Mouse (Mus musculus) lung, embryonic 14.5 days (tissue): ENCODE measurements at regions not wholly inside any gene's neighbourhood (a gene's known extent, or its start where the extent isn't known, plus 50 kb on each side); places are given as distances from the start of the nearest gene placed in this dataset.

Experiments used
- ATAC-seq: fragments of 200-750 bp; cut with Nextera tagmentation; 2 replicates; pipeline ENCODE4 v1.8.0; 2017; ENCODE audit warnings: mild to moderate bottlenecking, moderate TSS enrichment, moderate library complexity; ENCODE audit not compliant: insufficient read depth
- DNase-seq: peaks from one replicate; pipeline ENCODE4 v3.0.0-alpha.2; 2015
- H3K27ac ChIP-seq: fragments of 300-500 bp; sonication (generic); 2 replicates; pipeline ENCODE4 v1.5.1; 2014; ENCODE audit warnings: low read depth, mild to moderate bottlenecking, moderate library complexity
- H3K27me3 ChIP-seq: fragments of 300-500 bp; sonication (generic); 2 replicates; pipeline ENCODE4 v1.6.1; 2014; ENCODE audit warnings: low read length, control low read depth; ENCODE audit not compliant: insufficient read depth
- H3K36me3 ChIP-seq: fragments of 300-500 bp; sonication (generic); 2 replicates; pipeline ENCODE4 v1.6.1; 2014; ENCODE audit warnings: control low read depth; ENCODE audit not compliant: insufficient read depth
- H3K4me1 ChIP-seq: fragments of 300-500 bp; sonication (generic); 2 replicates; pipeline ENCODE4 v1.6.1; 2014; ENCODE audit warnings: antibody characterized with exemption, control low read depth; ENCODE audit not compliant: insufficient read depth
- H3K4me2 ChIP-seq: fragments of 300-500 bp; sonication (generic); 2 replicates; pipeline ENCODE4 v1.6.1; 2014; ENCODE audit warnings: mild to moderate bottlenecking
- H3K4me3 ChIP-seq: fragments of 300-500 bp; sonication (generic); 2 replicates; pipeline ENCODE4 v1.5.1; 2014; ENCODE audit warnings: low read depth, low read length
- H3K9ac ChIP-seq: fragments of 300-500 bp; sonication (generic); 2 replicates; pipeline ENCODE4 v1.6.1; 2014
- H3K9me3 ChIP-seq: fragments of 300-500 bp; sonication (generic); 2 replicates; pipeline ENCODE4 v1.6.1; 2016; ENCODE audit warnings: low read depth, low read length, control low read depth
- CTCF ChIP-seq: IDR thresholded peaks from 2 replicates; pipeline ENCODE4 v1.5.1; 2016; ENCODE audit warnings: antibody characterized with exemption, low read depth
- WGBS: fragments of 180-500 bp; shearing (Covaris S2); extraction: QIAGEN DNeasy Blood & Tissue Kit; methylation state at CpG from one replicate; pipeline ENCODE4 v1.1.7; 2014; 5-methylcytosine and 5-hydroxymethylcytosine counted together

DNA sequence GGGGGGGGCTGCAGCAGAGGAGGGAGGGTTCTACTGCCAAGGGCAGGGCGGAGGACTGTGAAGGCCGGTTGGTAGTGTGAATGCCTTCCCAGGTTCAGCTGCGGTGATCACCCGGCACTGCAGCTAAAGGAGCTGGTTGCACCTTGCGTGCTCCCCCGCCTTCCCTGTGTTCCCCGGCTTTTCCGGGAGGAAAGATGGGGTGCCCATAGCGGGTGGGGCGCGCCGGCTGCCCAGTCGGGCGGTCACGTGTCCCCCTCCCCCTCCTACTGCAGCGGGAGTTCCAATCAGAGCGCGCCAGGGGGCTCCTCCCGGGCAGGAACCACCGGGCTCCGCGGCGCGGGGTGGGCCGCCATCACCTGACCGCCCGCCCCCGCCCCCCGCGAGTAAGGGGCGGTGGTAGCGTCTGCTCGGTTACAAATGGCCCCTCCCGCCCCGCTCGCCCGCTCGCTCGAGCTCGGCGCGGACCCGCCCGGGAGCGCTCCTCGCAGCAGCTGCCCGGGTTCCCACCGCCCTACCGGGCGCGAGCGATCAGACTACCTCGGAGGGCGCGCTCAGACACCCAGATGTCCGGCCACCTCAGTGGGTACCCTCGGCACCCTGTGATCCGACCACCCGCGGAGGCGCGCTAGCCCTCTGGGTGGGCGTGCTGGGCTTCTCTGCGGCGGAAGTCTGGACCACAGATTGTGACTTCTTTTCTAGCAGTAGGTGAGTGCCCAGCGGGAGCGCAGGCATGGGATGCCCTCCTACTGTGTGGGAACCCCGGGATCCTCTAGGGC is 174.9 kb upstream of the Topaz1 start:
- H3K9ac ChIP-seq, result peak overlapping the region; percentile 40
- no peaks in the 10 kb centered on the region for H3K9me3 ChIP-seq
- TF ChIP-seq CTCF, result no peak
- 0 out of 2 replicates have a peak, but pooled peaks cover 3% of the 10 kb centered on the region for H3K4me1 ChIP-seq
- H3K4me2 ChIP-seq, result peak overlapping the region; percentile 92
- WGBS, result under 1% methylated on average over 52 of the region's 68 CpGs
- peaks cover 73% of the 10 kb centered on the region for H3K27me3 ChIP-seq
- H3K36me3 ChIP-seq, result no peaks in the 10 kb centered on the region
- DNase-seq (peak; percentile 68), ATAC-seq (peak; percentile 86)
- peak overlapping the region; percentile 49 for H3K4me3 ChIP-seq
- H3K27ac ChIP-seq, result no peak overlapping the region

DNA sequence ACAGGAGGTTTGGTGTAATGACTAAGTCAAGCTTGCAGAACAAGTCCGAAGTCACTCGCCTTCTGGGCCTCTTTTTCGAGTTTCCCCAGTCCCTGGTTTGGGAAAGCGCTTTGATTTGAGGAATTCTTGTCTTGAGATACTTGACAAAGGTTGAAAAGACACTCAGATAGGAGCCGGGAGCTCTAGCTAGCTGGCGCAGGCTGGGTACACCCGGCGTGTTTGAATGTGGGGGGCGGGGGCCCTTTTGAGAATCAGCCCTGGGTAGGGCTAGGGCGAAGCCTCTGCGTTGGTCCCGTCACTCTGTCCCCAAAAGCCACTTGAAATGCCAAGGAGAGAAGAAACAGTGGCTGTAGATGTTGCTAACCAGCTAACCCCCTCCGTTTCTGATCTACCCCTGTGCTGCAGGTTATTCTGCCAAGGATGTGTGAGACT is 174.3 kb upstream of the Topaz1 start:
- ATAC-seq (no peak), DNase-seq (peak; percentile 7)
- Histone ChIP-seq H3K4me3 (peak overlapping the region; percentile 49), H3K27me3 (peaks cover 67% of the 10 kb centered on the region), H3K9me3 (no peaks in the 10 kb centered on the region), H3K27ac (no peak overlapping the region), H3K36me3 (no peaks in the 10 kb centered on the region), H3K9ac (no peak overlapping the region), H3K4me2 (peak overlapping the region; percentile 92), H3K4me1 (0 out of 2 replicates have a peak, but pooled peaks cover 3% of the 10 kb centered on the region)
- 1% methylated on average over 13 of the region's 13 CpGs for WGBS
- TF ChIP-seq CTCF, result no peak

DNA sequence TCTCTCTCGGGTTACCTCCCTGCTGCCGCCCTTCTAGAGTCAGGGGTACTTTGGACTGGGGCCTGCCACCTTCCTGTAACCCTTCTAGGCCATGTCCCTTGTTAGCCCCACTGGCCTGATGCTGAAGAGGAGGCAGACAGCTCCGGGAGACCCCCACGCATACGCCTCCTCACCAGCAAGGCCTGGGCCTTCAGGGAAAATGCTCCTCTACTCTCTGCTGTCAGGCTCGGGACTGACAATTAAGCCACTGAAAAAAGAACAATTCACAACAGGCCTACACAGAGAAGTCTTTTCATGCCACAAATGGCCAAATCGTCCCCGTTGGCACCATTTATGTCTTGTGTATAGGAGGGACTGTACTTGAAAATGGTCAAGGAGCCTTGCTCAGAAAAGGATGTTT is 161.9 kb upstream of the Topaz1 start:
- H3K4me2 ChIP-seq, result no peak overlapping the region
- ATAC-seq (no peak), DNase-seq (no peak)
- WGBS, result 86% methylated on average over 8 of the region's 8 CpGs
- no peak for TF ChIP-seq CTCF
- H3K27ac ChIP-seq, result no peak overlapping the region
- H3K27me3 ChIP-seq, result no peaks in the 10 kb centered on the region
- no peaks in the 10 kb centered on the region for H3K36me3 ChIP-seq
- H3K4me1 ChIP-seq, result no peaks in the 10 kb centered on the region
- no peak overlapping the region for H3K9ac ChIP-seq
- H3K4me3 ChIP-seq, result no peak overlapping the region
- no peaks in the 10 kb centered on the region for H3K9me3 ChIP-seq

DNA sequence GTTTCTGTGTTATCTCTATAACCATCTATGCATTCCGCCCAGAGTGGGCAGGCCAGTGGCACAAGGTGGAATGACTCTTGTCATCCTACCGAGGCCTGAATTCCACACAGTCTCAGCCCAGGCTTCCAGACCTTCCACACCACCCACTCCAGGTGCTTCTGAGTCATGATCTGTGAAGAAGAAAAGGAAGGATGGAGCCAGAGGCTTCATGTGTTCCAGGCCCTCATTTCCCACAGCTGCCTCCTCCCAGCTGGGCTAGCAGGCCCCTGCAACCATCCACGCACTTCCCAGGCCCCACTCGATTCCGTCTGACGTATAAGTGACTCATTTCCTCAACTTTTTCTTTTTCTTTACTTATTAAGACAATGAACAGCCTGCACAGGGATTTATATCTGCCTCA is 160.7 kb upstream of the Topaz1 start:
- H3K9ac ChIP-seq, result no peak overlapping the region
- ATAC-seq, result no peak
- H3K36me3 ChIP-seq, result no peaks in the 10 kb centered on the region
- no peak for DNase-seq
- WGBS, result 71% methylated on average over 6 of the region's 6 CpGs
- TF ChIP-seq CTCF, result no peak
- no peaks in the 10 kb centered on the region for H3K4me1 ChIP-seq
- no peak overlapping the region for H3K4me3 ChIP-seq
- H3K27me3 ChIP-seq, result no peaks in the 10 kb centered on the region
- no peaks in the 10 kb centered on the region for H3K9me3 ChIP-seq
- H3K27ac ChIP-seq, result no peak overlapping the region
- no peak overlapping the region for H3K4me2 ChIP-seq

DNA sequence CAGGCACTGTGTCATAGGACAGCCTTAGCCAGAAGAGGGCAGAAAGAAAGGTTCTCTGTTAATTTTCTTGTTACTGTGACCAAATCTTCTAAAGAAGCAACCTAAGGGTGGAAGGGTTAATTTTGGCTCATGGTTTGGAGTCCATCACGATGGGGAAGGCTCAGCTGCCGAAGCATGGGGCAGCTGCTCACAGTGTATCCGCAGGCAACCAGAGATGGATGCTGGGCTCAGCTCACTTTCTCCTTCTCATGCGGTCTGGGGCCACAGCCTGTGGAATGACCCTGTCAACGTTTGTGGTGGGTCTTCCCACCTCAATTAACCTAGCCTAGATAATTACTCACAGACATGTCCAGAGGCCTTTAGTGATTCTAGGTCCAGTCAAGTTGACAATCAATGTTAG is 160.2 kb upstream of the Topaz1 start:
- Histone ChIP-seq H3K36me3 (no peaks in the 10 kb centered on the region), H3K4me2 (no peak overlapping the region), H3K9me3 (no peaks in the 10 kb centered on the region), H3K27me3 (no peaks in the 10 kb centered on the region), H3K4me3 (no peak overlapping the region), H3K9ac (no peak overlapping the region), H3K4me1 (no peaks in the 10 kb centered on the region), H3K27ac (no peak overlapping the region)
- WGBS, result 61% methylated on average over 5 of the region's 5 CpGs
- TF ChIP-seq CTCF, result no peak
- DNase-seq (no peak), ATAC-seq (no peak)

DNA sequence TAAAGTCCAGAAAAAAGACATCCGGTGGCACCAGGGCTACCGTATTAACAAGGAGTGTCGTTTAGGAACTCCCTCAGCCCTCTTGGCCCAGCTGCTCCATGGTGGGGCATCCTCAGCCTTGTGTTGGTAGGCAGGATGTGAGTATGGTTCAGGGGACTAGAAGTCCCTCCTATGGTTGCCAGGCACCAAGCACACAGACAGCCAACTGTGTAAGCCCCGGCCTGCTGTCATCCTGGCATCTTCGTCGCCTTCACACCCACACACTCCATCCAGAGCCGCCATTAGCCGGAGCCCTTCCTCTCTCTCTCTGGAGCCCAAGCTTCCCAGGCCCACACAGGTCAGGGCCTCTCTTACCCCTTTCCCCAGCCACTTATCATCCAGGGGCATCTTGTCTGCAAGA is 158.9 kb upstream of the Topaz1 start:
- ATAC-seq (no peak), DNase-seq (no peak)
- Histone ChIP-seq H3K27me3 (peaks cover 3% of the 10 kb centered on the region; the same call in 1 of the 2 replicates), H3K4me1 (no peaks in the 10 kb centered on the region), H3K9me3 (no peaks in the 10 kb centered on the region), H3K36me3 (no peaks in the 10 kb centered on the region), H3K27ac (no peak overlapping the region), H3K9ac (no peak overlapping the region), H3K4me3 (no peak overlapping the region), H3K4me2 (no peak overlapping the region)
- 53% methylated on average over 8 of the region's 8 CpGs for WGBS
- TF ChIP-seq CTCF, result no peak

DNA sequence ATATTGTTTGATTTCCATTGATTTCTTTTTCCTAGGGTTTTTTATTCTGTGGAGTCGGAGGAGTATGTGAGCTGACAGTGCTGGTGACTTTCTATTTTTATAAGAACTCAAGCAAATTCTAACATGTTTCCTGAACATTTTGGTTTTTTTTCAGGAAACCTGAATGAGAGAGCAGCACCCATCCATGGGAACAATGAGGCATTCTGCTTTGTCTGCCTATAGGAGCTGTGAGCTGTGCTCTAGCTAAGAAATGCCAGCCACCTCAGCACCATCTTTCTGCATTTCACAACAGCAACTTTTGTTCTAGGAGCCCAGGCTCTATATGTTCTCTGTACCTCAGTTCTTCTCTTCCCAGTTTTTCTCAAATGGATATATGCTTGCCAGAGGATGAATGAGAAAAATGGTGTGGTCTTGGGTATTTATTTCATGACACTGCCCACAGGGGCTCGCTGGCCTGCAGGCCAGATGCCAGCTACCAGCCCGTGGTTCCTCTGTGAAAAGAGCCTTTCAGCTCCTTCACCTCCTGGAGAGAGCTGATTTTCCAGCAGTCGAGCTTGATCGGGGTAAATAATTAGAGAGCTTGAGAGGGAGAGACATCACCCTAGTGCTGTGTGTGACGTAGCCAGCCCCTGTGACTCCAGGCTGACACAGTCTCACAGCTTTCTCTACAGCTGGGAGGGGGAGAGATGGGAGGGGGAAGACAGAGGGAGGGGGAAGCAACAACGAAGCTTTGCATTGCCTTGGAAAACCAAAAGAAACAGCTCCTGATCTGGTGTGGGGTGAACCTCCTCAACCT is 154.1 kb upstream of the Topaz1 start:
- Histone ChIP-seq H3K9ac (no peak overlapping the region), H3K4me2 (no peak overlapping the region), H3K27me3 (peaks cover 28% of the 10 kb centered on the region), H3K9me3 (no peaks in the 10 kb centered on the region), H3K4me3 (no peak overlapping the region), H3K4me1 (no peaks in the 10 kb centered on the region), H3K36me3 (no peaks in the 10 kb centered on the region), H3K27ac (no peak overlapping the region)
- ATAC-seq (no peak), DNase-seq (no peak)
- 15% methylated on average over 7 of the region's 7 CpGs for WGBS
- TF ChIP-seq CTCF, result no peak
